Mouse (Mus musculus) 3T3-L1 (cell line): Measurements from ENCODE around the gene Tnfaip8l1.
A peak's percentile ranks its signal among the peaks of the same experiment; 100 is the strongest.

Experiments used
- DNase-seq: peaks from one replicate; pipeline ENCODE4 v3.0.0-alpha.2; 2015; ENCODE audit warnings: low read depth, low spot score

The Tnfaip8l1 gene

DNA sequence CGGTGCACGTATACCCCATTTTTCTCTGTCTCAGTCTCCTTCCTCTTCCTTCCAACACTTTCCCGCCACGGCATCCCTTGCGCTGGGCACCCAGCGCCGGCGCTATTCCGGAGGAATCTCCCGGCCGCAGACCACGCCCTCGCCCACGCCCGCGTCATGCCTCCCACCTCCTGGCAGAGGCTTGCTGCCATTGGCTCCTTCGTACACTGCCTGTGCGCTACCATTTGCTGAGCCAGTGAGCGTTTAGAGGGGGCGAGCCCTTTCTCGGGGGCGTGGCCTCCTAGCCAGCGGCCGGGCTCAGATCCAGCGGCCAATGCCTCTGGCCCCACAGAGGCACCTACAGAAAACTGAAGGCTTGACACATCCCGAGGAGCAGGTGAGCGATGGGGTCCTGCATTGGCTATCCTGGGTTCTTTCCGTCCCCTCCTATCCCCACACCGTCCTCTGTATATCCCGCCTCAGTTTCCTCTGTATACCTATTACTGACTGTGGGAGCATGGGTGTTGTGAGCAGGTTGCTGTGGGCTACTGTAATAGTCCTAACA is at the start of gene Tnfaip8l1:
Gene Tnfaip8l1 (plus strand): TSS at position 247 of the 544 bp plus-strand sequence.
- DNase-seq = peak; percentile 97

DNA sequence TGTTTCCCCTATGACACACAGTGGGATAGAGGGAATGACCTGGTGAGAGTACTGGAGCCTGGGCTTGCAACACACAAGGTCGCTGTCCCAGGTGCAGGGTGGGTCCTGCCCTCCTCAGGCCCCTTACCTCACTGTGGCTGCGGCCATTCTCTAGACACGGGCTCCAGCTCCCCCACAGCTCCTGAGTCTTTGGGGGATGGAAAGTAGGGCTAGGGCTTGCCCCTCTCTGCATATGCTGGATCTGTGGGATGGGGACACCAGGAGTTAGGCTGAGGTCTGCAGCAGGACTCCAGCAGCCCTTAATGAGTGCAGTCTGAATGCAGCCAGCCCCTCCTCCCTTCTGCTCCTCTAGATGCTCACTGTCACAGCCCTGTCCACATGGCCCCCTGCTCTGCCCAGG is 49.5 kb upstream of the Tnfaip8l1 start:
- no peak for DNase-seq

DNA sequence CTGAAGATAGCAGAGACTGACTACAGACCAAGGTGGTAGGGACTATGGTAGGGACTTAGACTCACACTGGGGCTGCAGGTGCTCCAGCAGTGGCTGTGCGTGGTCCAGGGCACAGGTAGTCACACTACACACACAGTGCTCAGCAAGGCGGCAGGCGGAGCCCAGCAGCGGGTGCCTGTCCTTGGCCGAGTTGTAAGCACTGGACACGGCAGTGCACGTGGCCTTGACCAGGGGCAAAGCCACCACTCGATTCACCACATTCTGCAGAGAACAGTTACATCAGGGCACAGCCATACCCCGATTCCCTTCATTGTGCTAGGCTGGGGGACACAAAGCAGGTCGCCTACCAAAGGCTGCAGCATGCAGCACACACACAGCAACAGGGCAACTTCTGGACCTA is 46.1 kb upstream of the Tnfaip8l1 start:
- DNase-seq = no peak

DNA sequence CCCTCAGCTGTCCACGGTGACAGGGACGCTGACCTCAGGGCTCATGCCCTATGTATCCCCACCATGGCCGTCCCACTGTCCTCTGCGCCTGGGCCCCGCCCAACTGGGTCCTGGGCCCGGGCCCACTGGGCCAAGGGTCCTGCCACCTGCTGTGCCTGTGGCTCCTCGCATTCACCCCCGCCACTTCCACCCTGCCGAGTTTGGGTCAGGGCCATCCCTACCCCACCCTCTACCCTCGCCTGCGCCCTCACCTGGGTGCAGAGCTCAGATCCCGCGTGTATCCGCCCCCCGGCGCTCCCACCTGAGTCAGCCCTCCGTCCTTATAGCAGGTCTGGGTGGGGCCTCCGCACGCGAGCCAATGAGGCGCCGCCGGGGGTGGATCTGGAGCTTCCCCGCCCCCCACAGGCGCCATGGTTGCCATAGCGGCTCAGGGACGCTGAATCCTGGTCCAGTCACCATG is 45.0 kb upstream of the Tnfaip8l1 start, which contains the start of gene Plin5:
Gene Plin5 (minus strand): TSS at position 346 of the 460 bp plus-strand sequence.
- DNase-seq = no peak

DNA sequence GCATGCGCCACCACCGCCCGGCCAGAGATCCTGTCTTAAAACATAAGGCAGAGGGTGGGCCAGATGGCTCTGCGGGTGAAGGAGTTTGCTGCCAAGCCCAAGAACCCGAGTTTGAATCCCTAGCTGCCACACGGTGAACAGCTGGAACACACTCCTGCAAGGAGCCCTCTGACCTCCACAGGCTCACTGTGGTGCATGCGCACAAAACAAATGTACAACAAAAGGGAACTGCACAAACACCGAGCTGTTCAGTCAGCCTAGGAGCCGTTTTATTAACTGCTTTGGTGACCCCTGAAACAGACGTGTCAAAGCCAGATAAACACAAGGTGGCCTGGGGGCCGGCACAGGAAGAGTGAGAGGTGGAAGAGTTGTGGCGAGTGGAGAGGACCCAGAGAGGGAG is 42.8 kb upstream of the Tnfaip8l1 start:
- no peak for DNase-seq

DNA sequence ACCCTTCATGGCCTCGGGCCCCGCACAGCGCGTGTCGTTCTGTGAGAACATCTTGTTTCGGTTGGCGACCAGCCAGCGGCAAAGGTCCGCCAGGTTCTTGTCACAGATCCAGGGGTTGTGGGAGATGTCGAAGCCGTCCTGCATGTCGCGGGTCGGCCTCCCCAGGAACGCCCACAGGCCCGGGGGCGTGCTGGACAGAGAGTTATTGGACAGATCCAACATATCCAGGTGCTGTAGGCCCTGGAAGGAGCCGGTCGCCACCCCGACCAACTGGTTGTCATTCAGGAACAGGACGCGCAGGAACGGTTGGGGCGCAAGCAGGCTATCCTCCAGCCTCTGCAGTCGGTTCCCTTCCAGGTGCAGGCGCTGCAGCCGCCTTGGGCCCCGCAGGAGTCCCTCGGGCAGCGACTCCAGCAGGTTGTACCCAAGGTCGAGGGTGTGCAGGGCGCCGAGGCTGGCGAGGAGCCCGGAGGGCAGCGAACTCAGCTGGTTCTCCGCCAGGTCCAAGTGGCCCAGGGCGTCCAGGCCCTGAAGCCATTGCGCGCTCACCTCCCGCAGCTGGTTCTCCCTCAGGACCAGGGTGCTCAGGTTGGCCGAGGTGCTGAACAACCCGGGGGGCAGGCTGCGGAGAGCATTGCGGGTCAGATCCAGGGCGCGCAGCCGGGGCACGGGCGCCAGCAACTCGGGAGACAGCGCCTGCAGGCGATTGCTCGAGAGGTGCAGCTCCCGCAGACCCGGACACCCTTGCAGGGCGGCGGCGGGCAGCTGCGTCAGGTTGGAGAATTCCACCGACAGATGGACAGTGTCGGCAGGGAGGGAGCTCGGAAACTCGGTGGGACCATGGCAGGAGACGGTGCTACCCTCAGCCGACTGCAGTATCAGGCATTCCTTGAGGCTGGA is 42.0 kb upstream of the Tnfaip8l1 start:
- no peak for DNase-seq

DNA sequence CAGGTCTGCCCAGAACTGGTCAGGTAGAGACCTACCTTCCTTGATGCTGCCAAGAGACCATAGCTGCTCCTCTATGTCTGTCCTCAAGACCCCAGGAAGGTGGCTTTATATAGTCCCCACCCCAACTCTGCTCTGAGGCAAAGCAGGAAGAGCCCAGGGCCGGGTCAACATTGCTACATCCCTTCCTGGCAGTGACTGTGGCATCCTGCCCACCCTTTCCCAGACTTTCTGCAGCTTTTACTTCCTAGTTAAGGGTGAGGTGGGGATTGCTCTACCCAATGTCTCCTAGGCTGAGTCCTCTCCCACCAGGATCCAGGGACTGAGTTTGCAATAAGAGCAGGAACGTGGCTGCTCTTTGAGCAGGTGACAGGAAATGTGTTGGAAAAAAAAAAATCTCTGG is 40.5 kb upstream of the Tnfaip8l1 start, which contains the start of gene Lrg1:
Gene Lrg1 (minus strand): TSS at position 176 of the 400 bp plus-strand sequence.
- DNase-seq = no peak

DNA sequence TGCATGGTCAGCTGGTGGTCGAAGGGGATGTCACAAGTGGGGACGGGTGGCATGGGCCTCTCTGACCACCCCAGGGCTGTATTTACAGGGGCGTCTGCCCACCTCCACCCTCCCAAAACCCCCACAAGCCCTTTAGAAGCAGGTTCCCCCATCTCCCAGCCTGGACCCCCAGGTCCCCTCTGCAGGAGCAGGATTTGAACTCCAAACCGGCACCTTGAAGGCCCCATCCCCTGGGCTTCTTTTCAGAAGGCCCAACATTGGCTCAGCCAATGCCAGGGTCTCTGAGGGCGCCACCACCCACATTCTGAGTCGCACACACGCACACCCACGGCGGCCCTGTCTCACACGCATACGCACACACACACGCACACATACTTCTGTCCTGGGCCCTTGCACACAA is 39.1 kb upstream of the Tnfaip8l1 start:
- DNase-seq = no peak

DNA sequence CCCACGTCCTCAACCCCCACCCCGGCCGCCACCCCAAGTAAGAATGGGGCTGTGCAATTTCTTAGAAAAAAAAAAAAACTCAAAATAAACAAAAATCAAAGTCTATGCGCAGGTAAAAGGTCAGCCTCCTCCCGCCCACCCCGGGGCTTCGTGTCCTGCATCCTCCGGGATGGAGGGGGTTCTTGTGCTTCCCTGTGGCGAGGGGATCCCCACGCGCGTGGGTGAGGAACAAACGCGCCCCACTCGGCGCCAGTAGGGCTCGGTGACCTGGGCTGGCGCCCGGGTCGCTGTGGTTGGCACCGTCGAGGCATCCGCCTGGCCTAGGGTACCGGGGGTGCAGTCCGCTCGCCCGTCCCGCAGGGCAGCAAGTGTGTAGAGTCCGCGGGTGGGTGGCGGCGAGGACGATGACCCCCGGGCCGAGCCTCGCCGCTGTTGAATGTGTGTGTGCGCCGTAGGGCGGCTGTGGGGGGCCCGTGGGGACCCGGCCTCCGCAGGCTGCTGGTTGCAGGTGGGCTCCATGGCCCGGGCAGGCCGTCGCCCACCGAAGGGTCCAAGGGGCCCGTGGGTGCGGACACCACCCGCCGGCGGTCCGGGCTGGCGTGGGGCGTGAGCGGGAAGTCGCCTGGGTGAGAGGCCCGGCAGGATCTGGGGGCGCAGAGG is 38.5 kb upstream of the Tnfaip8l1 start:
- no peak for DNase-seq

DNA sequence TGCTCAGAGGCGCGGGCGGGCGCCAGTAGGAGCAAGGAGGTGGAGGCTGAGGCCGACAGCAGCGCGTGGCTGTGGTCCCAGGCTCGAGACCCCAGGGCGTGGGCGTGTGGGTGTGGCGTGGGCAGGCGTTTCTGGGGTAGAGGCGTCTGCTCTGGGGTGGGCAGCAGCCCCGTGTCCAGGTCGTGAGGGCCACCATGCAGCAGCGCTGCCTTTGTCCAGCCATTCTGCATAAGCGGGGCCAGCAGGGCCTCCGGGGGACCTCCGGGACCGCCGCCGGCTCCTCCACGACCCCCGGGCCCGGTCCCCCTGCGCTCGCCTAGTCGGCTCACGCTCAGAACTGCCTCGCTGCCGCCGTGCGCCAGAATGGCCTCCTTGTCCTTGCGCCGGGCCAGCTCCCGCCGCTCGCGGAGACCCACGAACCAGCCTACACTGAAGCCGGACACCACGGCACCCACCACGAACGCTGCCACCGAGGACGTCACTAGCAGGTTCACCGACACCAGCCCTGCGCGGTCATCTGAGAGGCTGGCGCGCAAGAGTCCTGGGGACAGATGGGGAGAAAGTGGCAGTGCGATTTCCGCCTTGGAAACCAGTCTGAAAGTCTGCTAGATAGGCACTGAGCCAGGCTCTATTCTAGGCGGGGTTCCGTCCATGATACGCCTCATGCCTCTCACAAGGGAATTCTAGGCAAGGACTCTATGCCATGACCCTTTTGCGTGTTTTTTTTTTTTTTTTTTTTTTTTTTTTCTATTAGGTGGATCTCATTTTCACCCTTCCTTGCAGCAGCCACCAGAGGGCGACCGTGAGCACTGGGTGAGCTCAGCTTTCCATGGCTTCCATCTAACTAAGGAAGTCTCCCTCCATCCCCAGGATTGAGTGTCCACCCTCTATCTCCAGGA is 37.7 kb upstream of the Tnfaip8l1 start:
- DNase-seq = peak; percentile 76

DNA sequence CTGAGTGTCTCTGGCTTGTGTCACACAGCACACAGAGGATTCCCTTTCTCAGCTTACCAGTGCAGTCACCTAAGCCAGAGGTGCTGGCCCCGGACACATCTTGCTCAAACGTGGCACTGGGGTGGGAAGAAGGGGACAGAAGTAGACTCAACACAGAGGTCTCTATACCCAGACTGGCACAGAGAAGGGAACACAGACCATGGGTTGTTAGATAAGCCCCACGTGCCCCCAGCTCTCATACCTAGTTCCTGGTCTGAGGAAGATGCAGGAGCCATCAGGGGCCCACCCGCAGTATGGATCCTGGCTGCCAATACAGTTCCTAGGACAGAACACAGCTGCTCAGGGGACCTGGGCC is 37.0 kb upstream of the Tnfaip8l1 start:
- DNase-seq = no peak

DNA sequence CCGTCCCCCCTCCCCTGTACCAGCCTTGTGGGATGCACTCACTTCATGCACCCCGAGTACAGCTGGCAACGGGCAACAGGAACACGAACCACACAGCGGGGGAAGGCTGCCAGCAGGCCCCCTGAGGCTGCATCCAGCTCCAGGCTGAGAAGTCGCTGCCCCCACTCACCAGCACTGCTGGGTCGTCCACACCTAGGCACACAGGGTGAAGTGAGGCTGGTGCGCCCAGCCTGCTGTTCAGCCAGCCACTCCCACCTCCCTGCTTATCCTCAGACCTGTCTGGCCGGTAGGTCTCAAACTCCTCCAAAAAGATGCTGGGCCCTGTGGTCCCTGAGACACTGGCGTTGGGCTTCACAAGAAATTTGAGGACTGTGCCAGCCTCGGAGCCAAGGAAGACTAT is 36.1 kb upstream of the Tnfaip8l1 start:
- DNase-seq = no peak

DNA sequence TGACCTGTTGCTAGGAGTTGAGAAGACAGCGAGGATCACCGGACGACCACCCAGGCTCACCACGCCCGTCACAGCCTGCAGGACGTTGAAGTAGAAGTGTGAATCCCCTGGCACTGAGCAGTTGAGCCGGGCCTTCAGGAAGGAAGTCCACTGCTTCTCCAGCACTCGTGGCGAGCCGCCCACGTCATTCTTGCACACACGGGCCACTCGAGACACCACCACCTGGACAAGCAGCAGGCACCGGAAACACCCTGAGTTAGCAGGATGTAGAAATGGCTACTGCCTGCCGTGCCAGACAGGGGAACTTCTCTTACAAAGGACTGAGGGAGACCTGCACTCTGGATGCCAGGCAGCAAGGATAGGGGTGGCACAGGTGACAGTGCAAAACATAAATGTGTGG is 34.0 kb upstream of the Tnfaip8l1 start:
- DNase-seq = no peak

DNA sequence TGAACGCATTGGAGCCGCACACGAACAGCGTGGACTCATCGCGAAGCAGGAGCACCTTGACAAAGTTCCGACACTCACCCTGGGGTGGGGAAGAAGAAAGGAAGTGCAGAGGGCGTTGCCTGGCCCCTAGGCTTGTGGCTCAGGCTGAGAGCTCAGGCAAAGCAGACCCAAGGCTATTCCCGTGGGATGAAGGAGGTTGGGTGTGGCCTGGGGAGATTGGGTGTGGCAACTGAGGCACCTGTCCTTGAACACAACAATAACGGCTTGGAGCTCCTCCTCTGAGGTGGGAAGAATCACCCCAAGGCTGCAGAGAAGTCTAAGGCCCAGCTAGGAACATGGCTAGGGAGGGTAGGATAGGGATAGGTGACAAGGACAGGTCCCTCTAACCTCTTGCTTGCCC is 31.1 kb upstream of the Tnfaip8l1 start:
- DNase-seq = no peak

DNA sequence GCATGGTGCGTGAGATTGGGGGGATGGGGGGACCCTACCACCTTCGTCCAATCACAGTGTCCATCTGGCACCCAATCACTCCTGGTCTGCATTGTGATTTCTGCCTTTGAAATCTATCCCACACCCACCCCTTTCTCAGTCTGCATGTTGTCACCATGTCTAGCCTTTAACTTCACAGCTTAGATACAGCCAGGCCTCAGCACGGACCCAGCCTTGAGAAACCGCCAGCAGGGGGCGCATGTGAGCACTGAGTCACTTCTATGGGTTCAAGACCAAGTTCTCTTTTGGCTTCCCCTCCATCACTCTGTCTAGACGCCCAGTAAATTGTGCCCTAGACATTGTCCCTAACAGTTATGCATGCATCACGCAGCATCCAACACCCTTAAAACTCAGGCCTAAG is 30.5 kb upstream of the Tnfaip8l1 start:
- peak; percentile 83 for DNase-seq

DNA sequence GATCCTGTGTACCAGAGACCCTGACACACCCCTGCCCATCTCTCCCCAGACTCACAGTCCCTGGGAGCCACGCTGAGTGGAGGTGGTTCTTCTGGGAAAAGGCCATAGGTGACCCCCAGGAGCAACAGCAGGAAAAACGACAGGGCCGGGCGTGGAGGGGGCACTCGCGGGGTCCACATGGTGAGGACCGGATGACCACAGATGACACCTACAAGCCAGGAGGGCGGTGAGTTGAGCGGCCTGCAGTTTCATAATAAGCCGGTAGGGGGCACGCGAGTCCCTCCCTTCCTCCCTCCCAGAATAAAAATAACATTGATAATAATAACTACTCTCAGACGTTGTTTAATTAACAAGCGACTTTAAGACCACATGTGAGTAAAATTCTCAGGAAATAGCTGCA is 29.6 kb upstream of the Tnfaip8l1 start:
- DNase-seq = peak; percentile 81

DNA sequence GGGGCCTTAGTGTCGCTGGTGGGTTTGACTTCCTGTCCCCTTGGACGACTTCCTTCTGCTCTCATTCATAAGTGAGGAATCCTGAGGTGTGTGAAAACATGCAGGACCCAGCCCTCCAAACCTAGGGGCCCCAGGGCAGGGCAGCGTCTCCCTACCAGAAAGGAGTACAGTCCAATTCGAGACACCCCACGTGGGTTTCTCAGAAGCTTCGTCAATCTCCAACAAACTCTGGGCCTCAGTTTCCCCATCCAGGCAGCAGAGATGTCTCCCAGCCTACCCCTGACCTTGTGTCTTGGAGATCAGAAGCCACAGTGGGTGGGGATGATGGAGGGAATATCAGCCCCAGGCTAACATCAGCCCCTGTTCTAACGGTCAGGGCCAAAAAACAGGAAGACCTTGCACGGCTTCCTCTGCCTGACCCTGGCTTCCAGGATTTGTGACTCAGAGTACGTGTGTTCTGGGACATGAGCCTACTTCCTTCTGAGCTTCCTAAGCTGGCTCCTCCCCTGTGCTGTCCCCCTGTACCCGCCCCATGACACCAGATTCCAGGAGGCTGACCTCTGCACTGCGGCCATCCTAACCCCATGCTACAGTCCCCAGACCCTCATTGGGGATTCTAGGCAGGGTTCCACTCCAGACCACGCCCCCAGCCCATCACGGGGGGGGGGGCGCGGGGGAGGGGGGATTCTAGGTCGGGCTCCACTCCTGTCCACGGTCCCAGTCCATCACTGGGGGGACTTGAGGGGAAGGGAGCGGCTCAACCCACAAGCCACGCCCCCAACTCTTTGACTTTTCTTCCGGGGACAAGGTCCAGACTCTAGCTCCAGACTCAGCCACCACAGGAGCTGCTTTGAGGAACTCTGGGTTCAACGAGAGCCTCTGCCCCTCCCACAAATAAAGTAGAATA is 28.6 kb upstream of the Tnfaip8l1 start:
- DNase-seq = peak; percentile 54

DNA sequence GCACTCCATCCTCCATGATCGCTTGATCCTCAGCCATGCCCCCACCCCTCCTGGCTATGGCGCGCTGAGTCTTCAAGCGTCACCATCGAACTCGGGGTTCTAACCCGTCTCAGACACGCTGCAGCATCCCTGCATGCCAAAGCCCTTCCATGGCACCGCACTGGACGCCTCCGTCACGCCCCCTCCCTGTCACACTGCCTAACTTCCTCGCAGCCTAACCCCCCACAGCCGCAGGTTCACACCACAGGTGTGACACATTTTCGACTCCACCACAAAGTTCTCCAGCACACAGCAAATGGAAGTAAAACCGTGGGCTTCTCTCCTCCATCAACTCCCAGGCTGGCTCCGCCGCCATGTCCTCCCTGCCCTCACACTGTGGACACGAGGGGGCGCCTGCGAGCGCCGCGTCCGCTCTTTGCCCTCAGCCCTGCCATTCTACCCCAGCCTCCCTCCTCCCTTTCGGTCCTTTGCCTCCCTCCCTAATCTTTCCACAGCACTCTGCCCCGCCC is 27.8 kb upstream of the Tnfaip8l1 start:
- peak; percentile 58 for DNase-seq

DNA sequence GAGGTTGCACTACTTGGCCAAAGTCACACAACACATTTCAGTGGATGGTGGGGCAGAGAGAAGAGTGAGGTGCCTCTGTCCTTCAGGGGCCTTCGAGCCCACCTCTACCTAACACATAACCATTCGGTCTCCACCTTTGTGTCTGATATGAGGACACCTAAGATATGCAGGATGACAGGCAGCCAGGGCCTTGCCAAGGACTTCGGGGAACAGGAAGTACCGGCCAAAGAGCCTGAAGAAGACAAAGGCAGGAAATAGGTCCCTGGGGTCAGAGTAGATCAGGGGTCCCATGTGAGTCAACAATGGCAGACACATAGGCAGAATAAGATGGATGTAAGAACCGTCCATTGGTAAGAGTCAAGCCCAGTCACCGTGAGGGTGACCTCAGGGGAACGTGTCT is 25.7 kb upstream of the Tnfaip8l1 start:
- DNase-seq = no peak
